Mouse (Mus musculus) midbrain, embryonic 14.5 days (tissue): ENCODE results near the gene Slc25a3. TPM values are rescaled to one million over a fixed set of nuclear protein-coding genes. Genes with fewer than 3 reads are reported as not detected.

Experiments used
- ATAC-seq: fragments of 200-750 bp; cut with Nextera tagmentation; 2 replicates; pipeline ENCODE4 v1.8.0; 2017; ENCODE audit warnings: moderate number of reproducible peaks, moderate library complexity; ENCODE audit not compliant: low FRiP score, low TSS enrichment
- DNase-seq: peaks from one replicate; pipeline ENCODE4 v3.0.0-alpha.2; 2015
- H3K27ac ChIP-seq: fragments of 300-500 bp; sonication (generic); replicated peaks from 2 replicates; pipeline ENCODE4 v1.5.1; 2014; ENCODE audit warnings: mild to moderate bottlenecking, low read depth, low read length, moderate library complexity
- H3K27me3 ChIP-seq: fragments of 300-500 bp; sonication (generic); 2 replicates; pipeline ENCODE4 v1.6.1; 2014; ENCODE audit warnings: low read length, control low read depth, mixed read lengths; ENCODE audit not compliant: control insufficient read depth, insufficient read depth
- H3K36me3 ChIP-seq: fragments of 300-500 bp; sonication (generic); 2 replicates; pipeline ENCODE4 v1.6.1; 2014; ENCODE audit warnings: low read length, control low read depth; ENCODE audit not compliant: control insufficient read depth, insufficient read depth
- H3K4me1 ChIP-seq: fragments of 300-500 bp; sonication (generic); 2 replicates; pipeline ENCODE4 v1.6.1; 2014; ENCODE audit warnings: mild to moderate bottlenecking, antibody characterized with exemption, low read length, control low read depth; ENCODE audit not compliant: control insufficient read depth, insufficient read depth
- H3K4me2 ChIP-seq: fragments of 300-500 bp; sonication (generic); 2 replicates; pipeline ENCODE4 v1.6.1; 2014; ENCODE audit warnings: mild to moderate bottlenecking, low read length, moderate library complexity
- H3K4me3 ChIP-seq: fragments of 300-500 bp; sonication (generic); replicated peaks from 2 replicates; pipeline ENCODE4 v1.5.1; 2014; ENCODE audit warnings: low read depth, low read length
- H3K9ac ChIP-seq: fragments of 300-500 bp; sonication (generic); replicated peaks from 2 replicates; pipeline ENCODE4 v1.6.1; 2014; ENCODE audit warnings: mild to moderate bottlenecking, low read length, moderate library complexity
- H3K9me3 ChIP-seq: fragments of 300-500 bp; sonication (generic); 2 replicates; pipeline ENCODE4 v1.6.1; 2016; ENCODE audit warnings: low read length, control low read depth, mixed read lengths; ENCODE audit not compliant: control insufficient read depth
- WGBS: fragments of 180-500 bp; shearing (Covaris S2); extraction: QIAGEN DNeasy Blood & Tissue Kit; methylation state at CpG from one replicate; pipeline ENCODE4 v1.1.7; 2014; 5-methylcytosine and 5-hydroxymethylcytosine counted together
- polyA plus RNA-seq: library from polyadenylated mRNA; unstranded; fragments of >200 nt; fragmentation: Nextera tagmentation; extraction: Ambion mirVana; gene quantifications from 2 replicates; pipeline ENCODE4 v1.2.1, GENCODE M21; 2014

Gene Slc25a3
- polyA plus RNA-seq, 1 experiment from 2014 or later = 565 TPM

DNA sequence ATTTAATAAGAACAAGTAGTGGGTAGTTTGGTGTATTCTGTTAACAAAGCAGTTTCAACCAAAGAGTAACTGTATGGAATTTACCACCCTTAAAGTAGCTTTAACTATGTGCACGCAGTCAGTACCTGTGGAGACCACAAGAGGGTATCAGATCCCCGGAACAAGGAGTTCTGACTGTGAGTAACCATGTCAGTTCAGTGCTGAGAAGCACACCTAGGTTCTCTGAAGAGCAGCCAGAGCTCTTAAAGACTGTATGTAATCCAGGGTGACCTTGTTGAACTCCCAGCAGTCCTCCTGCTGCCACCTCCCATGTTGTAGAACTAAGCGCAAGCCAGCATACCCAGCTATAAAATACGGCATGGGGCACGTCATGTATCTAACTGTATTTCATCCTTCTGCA, 43.0 kb upstream of the Slc25a3 start:
- Histone ChIP-seq H3K9me3 (no peaks in the 10 kb centered on the region), H3K4me2 (peak overlapping the region; percentile 21; the same call in 1 of the 2 replicates), H3K9ac (no peak overlapping the region), H3K36me3 (peaks cover 33% of the 10 kb centered on the region), H3K27ac (no peak overlapping the region), H3K27me3 (no peaks in the 10 kb centered on the region), H3K4me1 (peaks cover 20% of the 10 kb centered on the region), H3K4me3 (no peak overlapping the region)
- 68% methylated on average over 5 of the region's 5 CpGs for WGBS
- DNase-seq = peak; percentile 71
- ATAC-seq = no peak

DNA sequence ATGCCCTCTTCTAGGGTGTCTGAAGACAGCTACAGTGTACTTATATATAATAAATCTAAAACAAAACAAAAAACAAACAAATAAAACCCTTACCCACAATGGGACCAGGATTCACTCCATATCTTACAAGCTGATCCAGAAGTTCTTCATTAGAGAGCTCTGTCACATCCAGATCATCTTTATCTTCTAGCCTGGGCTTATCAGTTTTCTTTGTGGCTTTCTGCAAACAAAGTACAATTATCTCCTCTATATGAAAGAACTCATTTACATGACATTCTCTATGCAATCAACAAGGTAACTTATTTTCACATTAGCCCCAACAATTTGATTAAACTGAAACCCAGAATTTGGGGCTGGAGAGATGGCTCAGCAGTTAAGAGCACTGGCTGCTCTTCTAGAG, 42.0 kb upstream of the Slc25a3 start:
- Histone ChIP-seq H3K9me3 (no peaks in the 10 kb centered on the region), H3K4me1 (peaks cover 20% of the 10 kb centered on the region), H3K9ac (no peak overlapping the region), H3K27me3 (no peaks in the 10 kb centered on the region), H3K4me3 (no peak overlapping the region), H3K4me2 (no peak overlapping the region), H3K27ac (no peak overlapping the region), H3K36me3 (peaks cover 43% of the 10 kb centered on the region)
- ATAC-seq (no peak), DNase-seq (no peak)

DNA sequence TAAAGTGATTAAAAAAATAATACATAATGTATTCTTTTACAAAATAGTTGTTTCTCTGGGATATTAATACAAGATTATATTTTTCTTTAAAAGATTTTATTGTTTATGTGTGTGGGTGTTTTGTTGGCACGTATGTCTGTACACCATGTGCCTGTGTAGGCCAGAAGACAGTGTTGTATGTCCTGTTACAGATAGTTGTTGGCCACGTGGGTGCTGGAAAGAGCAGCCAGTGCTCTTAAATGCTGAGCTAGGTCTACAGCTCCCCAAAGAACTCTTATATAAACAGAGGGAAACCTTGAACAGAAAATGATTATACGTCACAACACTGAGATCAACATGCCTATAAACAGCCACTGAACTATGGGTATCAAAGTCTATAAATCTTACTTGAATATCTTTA, 40.6 kb upstream of the Slc25a3 start:
- Histone ChIP-seq H3K4me1 (peaks cover 19% of the 10 kb centered on the region), H3K36me3 (peaks cover 57% of the 10 kb centered on the region), H3K27me3 (no peaks in the 10 kb centered on the region), H3K4me2 (no peak overlapping the region), H3K27ac (no peak overlapping the region), H3K9ac (no peak overlapping the region), H3K4me3 (no peak overlapping the region), H3K9me3 (no peaks in the 10 kb centered on the region)
- DNase-seq (no peak), ATAC-seq (no peak)
- WGBS = 84% methylated on average over 3 of the region's 3 CpGs

DNA sequence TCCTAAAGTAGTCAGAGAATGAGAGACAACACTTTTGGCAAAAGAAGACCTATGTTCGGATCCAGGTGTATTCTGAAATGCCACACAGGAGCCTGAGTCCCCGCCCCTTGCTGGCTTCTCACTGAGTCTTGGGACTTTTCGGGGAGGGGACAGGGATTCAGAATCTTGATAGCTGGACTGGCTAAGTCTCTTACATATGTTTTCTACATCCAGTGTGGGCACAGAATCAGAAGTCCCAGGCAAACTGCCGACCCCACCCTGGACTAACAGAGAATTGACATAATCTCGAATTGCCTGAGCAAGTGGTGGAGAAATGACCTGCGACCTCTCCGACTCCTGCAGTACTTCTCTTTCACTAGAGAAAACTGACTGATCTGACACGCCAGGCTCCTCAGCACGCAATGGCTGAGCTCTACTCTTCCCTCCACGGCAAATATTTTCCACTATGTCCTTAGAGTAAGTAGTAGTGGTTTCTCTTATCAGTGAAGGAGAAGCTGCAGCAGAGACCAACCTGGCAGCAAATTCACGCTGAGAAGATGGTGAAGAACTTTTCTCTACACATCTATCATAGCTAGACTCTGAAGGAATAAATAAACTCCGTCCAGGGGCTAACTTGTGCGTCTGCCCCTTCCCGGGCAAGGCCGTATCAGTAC, 38.8 kb upstream of the Slc25a3 start:
- DNase-seq = no peak
- Histone ChIP-seq H3K27ac (no peak overlapping the region), H3K9ac (no peak overlapping the region), H3K36me3 (peaks cover 70% of the 10 kb centered on the region), H3K27me3 (no peaks in the 10 kb centered on the region), H3K4me3 (no peak overlapping the region), H3K4me1 (0 out of 2 replicates have a peak, but pooled peaks cover 3% of the 10 kb centered on the region), H3K9me3 (no peaks in the 10 kb centered on the region), H3K4me2 (no peak overlapping the region)
- WGBS = 91% methylated on average over 15 of the region's 15 CpGs
- ATAC-seq = no peak

DNA sequence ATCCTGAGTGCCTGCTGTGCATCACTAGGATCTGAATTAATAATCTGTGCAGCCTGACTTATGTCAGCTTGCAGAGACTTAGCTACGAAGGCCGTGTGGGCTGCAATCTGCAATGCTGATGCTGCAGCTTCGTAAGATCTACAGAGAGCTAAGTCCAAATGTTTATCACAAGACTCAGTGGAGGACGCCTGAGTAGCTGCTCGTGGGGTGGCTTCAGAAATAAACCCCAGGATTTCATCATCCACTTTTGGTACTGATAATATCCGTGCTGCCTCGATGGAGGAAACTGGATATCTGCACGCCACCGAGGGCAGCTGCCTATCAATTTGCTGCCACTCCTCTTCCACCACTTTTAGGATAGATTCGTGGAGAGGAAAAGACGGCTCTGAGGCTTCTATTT, 38.2 kb upstream of the Slc25a3 start:
- H3K27ac ChIP-seq = no peak overlapping the region
- ATAC-seq (no peak), DNase-seq (no peak)
- WGBS = 94% methylated on average over 11 of the region's 11 CpGs
- H3K4me1 ChIP-seq = no peaks in the 10 kb centered on the region
- H3K4me3 ChIP-seq = no peak overlapping the region
- no peaks in the 10 kb centered on the region for H3K27me3 ChIP-seq
- H3K9me3 ChIP-seq = no peaks in the 10 kb centered on the region
- no peak overlapping the region for H3K4me2 ChIP-seq
- H3K36me3 ChIP-seq = peaks cover 75% of the 10 kb centered on the region
- H3K9ac ChIP-seq = no peak overlapping the region

DNA sequence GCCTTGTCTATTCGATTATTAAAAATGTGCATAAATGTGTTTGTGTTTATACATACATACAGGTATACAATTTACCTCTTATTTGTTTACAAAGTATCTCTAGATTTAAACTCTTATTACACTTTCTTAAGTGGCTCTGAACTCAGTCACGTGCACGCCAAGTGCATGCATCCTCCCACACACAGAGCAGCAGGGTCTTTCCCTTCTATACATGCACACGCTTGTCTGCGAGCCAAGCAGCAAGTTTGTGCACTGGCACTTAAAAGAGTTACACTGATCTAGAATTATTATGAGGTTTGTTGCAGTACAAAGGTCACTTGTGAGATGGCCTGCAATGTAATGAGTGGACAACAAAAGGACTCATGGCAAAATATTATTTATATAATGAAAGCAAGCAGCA, 37.1 kb upstream of the Slc25a3 start:
- Histone ChIP-seq H3K9ac (no peak overlapping the region), H3K4me2 (no peak overlapping the region), H3K27me3 (no peaks in the 10 kb centered on the region), H3K4me3 (no peak overlapping the region), H3K4me1 (no peaks in the 10 kb centered on the region), H3K36me3 (peaks cover 77% of the 10 kb centered on the region), H3K9me3 (no peaks in the 10 kb centered on the region), H3K27ac (no peak overlapping the region)
- no peak for DNase-seq
- no peak for ATAC-seq
- 94% methylated on average over 5 of the region's 5 CpGs for WGBS

DNA sequence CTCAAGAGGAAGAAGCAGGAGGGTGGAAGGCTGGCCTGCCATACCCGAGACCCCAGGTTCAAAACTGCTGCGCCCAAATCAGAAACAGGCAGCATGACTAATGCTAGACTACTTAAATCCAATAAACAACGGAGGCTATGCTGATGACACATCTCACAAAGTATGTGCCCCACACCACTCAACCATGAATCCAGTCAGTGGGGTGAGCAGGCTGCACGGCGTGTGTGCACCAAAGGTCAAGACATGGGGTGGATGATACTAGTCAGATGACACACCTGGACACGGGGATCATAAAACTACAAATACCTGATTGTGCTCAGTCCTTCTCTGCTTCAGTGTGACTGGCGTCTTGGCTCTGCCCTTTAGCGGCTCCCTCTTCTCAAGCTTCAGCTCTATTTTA, 34.6 kb upstream of the Slc25a3 start:
- Histone ChIP-seq H3K9me3 (no peaks in the 10 kb centered on the region), H3K4me3 (no peak overlapping the region), H3K4me2 (no peak overlapping the region), H3K9ac (no peak overlapping the region), H3K27me3 (no peaks in the 10 kb centered on the region), H3K36me3 (peaks cover 76% of the 10 kb centered on the region), H3K4me1 (no peaks in the 10 kb centered on the region), H3K27ac (no peak overlapping the region)
- ATAC-seq (no peak), DNase-seq (no peak)
- 83% methylated on average over 8 of the region's 8 CpGs for WGBS

DNA sequence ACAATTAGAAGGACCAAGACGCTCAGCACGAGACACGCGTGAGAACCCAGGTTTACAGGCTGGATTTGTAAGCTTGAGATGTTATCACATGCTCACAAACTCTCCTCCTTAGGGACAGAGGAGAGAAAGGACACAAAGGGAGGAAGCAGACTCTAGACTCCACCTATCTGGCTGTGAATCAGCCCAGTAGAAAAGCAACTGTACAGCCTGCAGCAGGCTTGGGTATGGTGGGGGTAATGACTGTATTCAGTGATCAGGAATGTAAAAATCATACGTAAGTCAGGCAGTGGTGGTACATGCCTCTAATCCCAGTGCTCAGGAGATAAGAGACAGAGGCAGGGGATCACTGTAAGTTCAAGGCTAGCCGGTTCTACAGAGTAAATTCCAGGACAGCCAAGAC, 32.5 kb upstream of the Slc25a3 start:
- WGBS = 94% methylated on average over 6 of the region's 6 CpGs
- peaks cover 74% of the 10 kb centered on the region for H3K36me3 ChIP-seq

DNA sequence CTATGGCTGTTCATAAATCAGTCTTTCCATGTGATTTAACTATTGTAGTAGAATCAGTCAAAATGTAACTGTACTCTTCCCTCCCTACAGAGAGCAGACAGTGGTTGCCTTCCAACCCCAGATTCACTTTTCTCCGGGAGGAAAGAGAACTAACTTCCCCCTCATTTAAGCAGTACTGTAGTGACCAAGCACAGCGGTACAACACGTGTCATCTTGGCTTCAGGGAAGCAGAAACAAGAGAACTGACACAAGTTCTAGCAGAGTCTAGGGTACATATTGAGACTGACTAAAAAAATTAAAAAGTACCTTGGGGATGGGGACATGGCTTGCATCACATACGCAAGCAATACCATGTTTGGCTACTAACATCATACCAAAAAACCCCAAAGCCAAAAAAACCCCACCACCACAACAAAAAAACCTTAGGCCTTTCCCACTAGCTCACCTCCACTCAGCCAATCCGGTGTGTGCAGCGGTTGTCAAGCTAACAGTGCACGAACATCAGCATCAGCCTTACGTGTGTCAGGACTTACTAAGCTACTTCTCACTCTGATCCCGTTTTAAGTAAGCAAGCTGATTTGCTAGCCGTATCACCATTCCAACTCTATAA, 30.1 kb upstream of the Slc25a3 start:
- Histone ChIP-seq H3K4me1 (no peaks in the 10 kb centered on the region), H3K9ac (no peak overlapping the region), H3K4me2 (no peak overlapping the region), H3K4me3 (no peak overlapping the region), H3K9me3 (no peaks in the 10 kb centered on the region), H3K36me3 (peaks cover 76% of the 10 kb centered on the region), H3K27me3 (no peaks in the 10 kb centered on the region), H3K27ac (no peak overlapping the region)
- no peak for ATAC-seq
- WGBS = 92% methylated on average over 10 of the region's 10 CpGs
- DNase-seq = no peak

More for the DNA sequence above, 32.5 kb upstream of the Slc25a3 start:
- H3K9ac ChIP-seq = no peak overlapping the region
- no peaks in the 10 kb centered on the region for H3K27me3 ChIP-seq
- H3K27ac ChIP-seq = no peak overlapping the region
- no peaks in the 10 kb centered on the region for H3K9me3 ChIP-seq
- ATAC-seq (no peak), DNase-seq (no peak)
- no peak overlapping the region for H3K4me3 ChIP-seq
- no peak overlapping the region for H3K4me2 ChIP-seq
- no peaks in the 10 kb centered on the region for H3K4me1 ChIP-seq
